In genomic region chrX:53976273-53977135, GRCm38 (mm10) we compare ENCODE assay signal across 10 mouse cellular contexts.
A peak's percentile ranks its signal among the peaks of the same experiment; 100 is the strongest.
DNase-seq lines count a peak whose midpoint lies in the region; ATAC-seq and TF ChIP-seq lines count a peak whose summit lies in the region.
"Had no signal": no experiment of that assay in that cellular context is flagged by ENCODE, and none has a peak within 500 bp of the region (broad histone marks: within the 10 kb centered on the region; RNA-seq: fewer than 3 reads in every experiment).

No protein-coding gene starts in this region.

- ATAC-seq in lung, embryonic 15.5 days (ENCODE audit: borderline replicate concordance, extremely low read depth, low FRiP score, low TSS enrichment) = no peak
- ATAC-seq in forebrain, embryonic 13.5 days = peak; percentile 50; the same call in 1 of the 2 replicates
- no peak for ATAC-seq in liver, embryonic 12.5 days
- no peak for ATAC-seq in stomach, embryonic 15.5 days (ENCODE audit: insufficient read depth, low FRiP score, low read depth)
- ATAC-seq: Patski had no signal

- peak overlapping the region; percentile 74 for H3K4me2 ChIP-seq in lung, embryonic 15.5 days
- H3K4me2 ChIP-seq in forebrain, embryonic 13.5 days = peak overlapping the region; percentile 69
- peak overlapping the region; percentile 46 for H3K4me2 ChIP-seq in liver, embryonic 12.5 days
- H3K4me2 ChIP-seq in stomach, embryonic 15.5 days = peak overlapping the region; percentile 65

- H3K27ac ChIP-seq in lung, embryonic 15.5 days = no peak overlapping the region
- H3K27ac ChIP-seq in forebrain, embryonic 13.5 days = no peak overlapping the region
- H3K27ac ChIP-seq in liver, embryonic 12.5 days = no peak overlapping the region
- H3K27ac ChIP-seq in stomach, embryonic 15.5 days = no peak overlapping the region
- no peak overlapping the region for H3K27ac ChIP-seq in cerebellum, adult 2 months (ENCODE audit: insufficient read depth, low read length)

- no peak for TF ChIP-seq POLR2A in cerebellum, adult 2 months (IDR thresholded peaks at IDR 0.05; ENCODE audit: borderline replicate concordance, insufficient read depth, low read length)

- no peaks in the 10 kb centered on the region for H3K27me3 ChIP-seq in lung, embryonic 15.5 days
- no peaks in the 10 kb centered on the region for H3K27me3 ChIP-seq in forebrain, embryonic 13.5 days
- H3K27me3 ChIP-seq in liver, embryonic 12.5 days (replicated peaks) = peaks cover 30% of the 10 kb centered on the region
- H3K27me3 ChIP-seq in stomach, embryonic 15.5 days (replicated peaks) = no peaks in the 10 kb centered on the region
- H3K27me3 ChIP-seq in cerebellum, adult 2 months (ENCODE audit: control insufficient read depth, insufficient read depth, low read length) = no peaks in the 10 kb centered on the region

- no peaks in the 10 kb centered on the region for H3K36me3 ChIP-seq in lung, embryonic 15.5 days
- H3K36me3 ChIP-seq in forebrain, embryonic 13.5 days (ENCODE audit: poor library complexity, severe bottlenecking) = no peaks in the 10 kb centered on the region
- H3K36me3 ChIP-seq in liver, embryonic 12.5 days = no peaks in the 10 kb centered on the region
- H3K36me3 ChIP-seq in stomach, embryonic 15.5 days = no peaks in the 10 kb centered on the region

- no peak for TF ChIP-seq CTCF in cerebellum, adult 2 months (IDR thresholded peaks at IDR 0.05; ENCODE audit: borderline replicate concordance, insufficient read depth, low read depth, low read length)

- no peaks in the 10 kb centered on the region for H3K9me3 ChIP-seq in lung, embryonic 15.5 days
- no peaks in the 10 kb centered on the region for H3K9me3 ChIP-seq in forebrain, embryonic 13.5 days (replicated peaks)
- no peaks in the 10 kb centered on the region for H3K9me3 ChIP-seq in liver, embryonic 12.5 days (replicated peaks)
- H3K9me3 ChIP-seq in stomach, embryonic 15.5 days = no peaks in the 10 kb centered on the region

- intact Hi-C loops in left cerebral cortex, postnatal 14 days (cut with DNase I) = no loop called here

- H3K4me1 ChIP-seq in lung, embryonic 15.5 days = no peaks in the 10 kb centered on the region
- H3K4me1 ChIP-seq in forebrain, embryonic 13.5 days = peaks cover 5% of the 10 kb centered on the region; the same call in 1 of the 2 replicates
- no peaks in the 10 kb centered on the region for H3K4me1 ChIP-seq in liver, embryonic 12.5 days
- H3K4me1 ChIP-seq in stomach, embryonic 15.5 days = no peaks in the 10 kb centered on the region
- H3K4me1 ChIP-seq in cerebellum, adult 2 months (ENCODE audit: control insufficient read depth, insufficient read depth, low read length) = peaks cover 3% of the 10 kb centered on the region; the same call in 1 of the 2 replicates

- peak overlapping the region; percentile 34 for H3K4me3 ChIP-seq in lung, embryonic 15.5 days
- peak overlapping the region; percentile 41 for H3K4me3 ChIP-seq in forebrain, embryonic 13.5 days
- peak overlapping the region; percentile 15; the same call in 1 of the 2 replicates for H3K4me3 ChIP-seq in liver, embryonic 12.5 days
- H3K4me3 ChIP-seq in stomach, embryonic 15.5 days (replicated peaks) = peak overlapping the region; percentile 36
- H3K4me3 ChIP-seq in cerebellum, adult 2 months (replicated peaks; ENCODE audit: insufficient read depth, low read depth, low read length) = no peak overlapping the region

- H3K9ac ChIP-seq in lung, embryonic 15.5 days = no peak overlapping the region
- H3K9ac ChIP-seq in forebrain, embryonic 13.5 days = no peak overlapping the region
- no peak overlapping the region for H3K9ac ChIP-seq in liver, embryonic 12.5 days
- H3K9ac ChIP-seq in stomach, embryonic 15.5 days = no peak overlapping the region

- 16% methylated on average over 33 of the region's 42 CpGs for WGBS in lung, embryonic 15.5 days
- WGBS in forebrain, embryonic 13.5 days = 24% methylated on average over 34 of the region's 42 CpGs
- 7% methylated on average over 35 of the region's 42 CpGs for WGBS in liver, embryonic 12.5 days (ENCODE audit: insufficient replicate concordance)
- WGBS in stomach, embryonic 15.5 days = 15% methylated on average over 38 of the region's 42 CpGs
- WGBS in cerebellum, adult 2 months = 10% methylated on average over 37 of the region's 42 CpGs

- DNase-seq in lung, postnatal 4 days = no peak
- no peak for DNase-seq in left cerebral cortex, postnatal 14 days (ENCODE audit: low spot score in 2 of 2)
- no peak for DNase-seq in cerebellum, adult 2 months
- DNase-seq in spleen, adult 12 weeks (ENCODE audit: low spot score) = no peak
- DNase-seq: right cerebral cortex, adult 18-20 months had no signal
